In the genomic region with DNA sequence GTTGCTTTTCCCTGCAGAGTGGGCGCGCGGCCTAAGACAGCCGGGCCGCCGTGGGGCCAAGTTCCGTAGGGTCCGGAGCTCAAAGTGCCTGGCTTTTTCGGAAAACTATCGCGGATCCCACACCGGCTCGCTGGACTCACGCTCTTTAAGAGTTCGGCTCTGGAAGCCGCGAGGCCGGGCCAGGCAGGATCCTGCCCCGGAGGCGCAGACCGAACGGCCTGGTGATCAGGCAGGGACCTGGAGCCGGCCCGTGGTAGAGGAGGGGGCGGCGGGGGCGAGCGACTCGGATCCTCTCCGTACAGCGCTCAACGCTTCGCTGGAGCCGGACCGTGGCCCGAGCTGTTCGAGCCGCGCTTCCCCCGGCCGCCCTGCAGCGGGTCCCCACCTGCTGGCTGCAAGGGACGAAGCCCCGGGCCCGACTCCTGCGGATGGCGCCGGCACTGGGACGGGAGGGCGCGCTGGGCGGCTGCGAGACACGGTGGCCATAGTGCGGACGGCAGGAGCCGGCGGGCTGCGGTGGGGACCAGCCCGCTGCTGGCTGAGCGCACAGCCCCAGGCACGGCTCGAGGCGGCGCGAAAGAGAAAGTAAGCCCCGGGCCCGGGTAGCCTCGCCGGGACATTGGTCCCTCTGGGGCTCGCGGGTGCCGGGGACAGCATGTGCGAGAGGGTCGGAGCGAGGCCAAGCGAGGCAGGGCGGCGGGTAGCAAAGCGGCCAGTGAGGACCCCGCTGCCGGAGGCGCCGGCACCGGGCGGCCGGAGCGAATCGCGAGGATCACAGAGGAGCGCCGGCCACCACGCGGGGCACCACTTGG, we compare ENCODE assay signal across 9 mouse cellular contexts. TPM values are rescaled to one million over a fixed set of nuclear protein-coding genes. Genes with fewer than 3 reads are reported as not detected.
A peak's percentile ranks its signal among the peaks of the same experiment; 100 is the strongest.
DNase-seq lines count a peak whose midpoint lies in the region; ATAC-seq and TF ChIP-seq lines count a peak whose summit lies in the region.
"Had no signal": no experiment of that assay in that cellular context is flagged by ENCODE, and none has a peak within 500 bp of the region (broad histone marks: within the 10 kb centered on the region; RNA-seq: fewer than 3 reads in every experiment).

No protein-coding gene starts in this region.

- TF ChIP-seq POLR2A in bone marrow macrophage, adult 2 months (IDR thresholded peaks at IDR 0.05; ENCODE audit: borderline replicate concordance, low read depth, low read length): no peak
- no peak for TF ChIP-seq POLR2A in heart, adult 2 months (IDR thresholded peaks at IDR 0.05; ENCODE audit: insufficient read depth, low read depth, low read length)

- peak overlapping the region; percentile 58 for H3K4me3 ChIP-seq in bone marrow macrophage, adult 2 months (ENCODE audit: insufficient read depth, low read length)
- H3K4me3 ChIP-seq in heart, adult 2 months: peak overlapping the region; percentile 77

- peak; percentile 46 to 70 for DNase-seq in heart, adult 18-20 months
- DNase-seq in heart, postnatal 25 days (ENCODE audit: low spot score): no peak
- DNase-seq in heart, adult 2 months: peak; percentile 65 to 70
- DNase-seq in kidney, postnatal 10 days: peak; percentile 77
- DNase-seq in urinary bladder, adult 2 months (ENCODE audit: low spot score): peak; percentile 46
- no peak for DNase-seq in c-Kit-positive CD71-positive TER-119-positive erythroid progenitor cells, embryonic 14.5 days (ENCODE audit: low spot score)

- TF ChIP-seq CTCF in bone marrow macrophage, adult 2 months (IDR thresholded peaks at IDR 0.05; ENCODE audit: low read depth, low read length): no peak
- TF ChIP-seq CTCF in heart, adult 2 months (IDR thresholded peaks at IDR 0.05): no peak

- no peaks in the 10 kb centered on the region for H3K79me2 ChIP-seq in heart, adult 2 months (replicated peaks; ENCODE audit: control insufficient read depth, insufficient read depth, low read length)

- peak overlapping the region; percentile 93 for H3K9ac ChIP-seq in heart, adult 2 months (ENCODE audit: low read depth, low read length)

- H3K27me3 ChIP-seq in heart, adult 2 months (ENCODE audit: control insufficient read depth, insufficient read depth, low read length): peaks cover 7% of the 10 kb centered on the region; the same call in 1 of the 2 replicates

- ATAC-seq in megakaryocyte progenitor cell, adult 5-6 weeks (replicated peaks; ENCODE audit: poor library complexity): peak; percentile 40

- no peaks in the 10 kb centered on the region for H3K36me3 ChIP-seq in heart, adult 2 months (ENCODE audit: control insufficient read depth, insufficient read depth, low read length)

- intact Hi-C loops in heart, postnatal 25 days (cut with DNase I): loop anchor here (2.0 to 5.0 kb wide), 3 partner anchors 138 to 303 kb away; no protein-coding TSS in a partner anchor
- intact Hi-C loops in heart, adult 2 months (cut with DNase I): loop anchor here (2.0 to 5.0 kb wide), 3 partner anchors 138 to 303 kb away; no protein-coding TSS in a partner anchor

- no peak overlapping the region for H3K27ac ChIP-seq in bone marrow macrophage, adult 2 months (ENCODE audit: insufficient read depth, low read depth, low read length)
- H3K27ac ChIP-seq in heart, adult 2 months: peak overlapping the region; percentile 91

- H3K4me1 ChIP-seq in bone marrow macrophage, adult 2 months (ENCODE audit: control insufficient read depth, insufficient read depth, low read length): no peaks in the 10 kb centered on the region
- 0 out of 2 replicates have a peak, but pooled peaks cover 2% of the 10 kb centered on the region for H3K4me1 ChIP-seq in heart, adult 2 months (ENCODE audit: control insufficient read depth, insufficient read depth, low read length)

- 2% methylated on average over 88 of the region's 94 CpGs for WGBS in heart, adult 2 months

- TF ChIP-seq EP300 in heart, adult 2 months (IDR thresholded peaks at IDR 0.05; ENCODE audit: insufficient read depth, low read depth, low read length): no peak

RNA-seq across cellular contexts. Expression of gene Prdm16, which starts 1.2 kb away (rescaled TPM):
- 10 to 100 TPM; 10.2 to 10.4 TPM for total RNA-seq in heart, adult 18-20 months (2021)
- 10 to 100 TPM; 12.9 to 13.4 TPM for total RNA-seq in heart, postnatal 25 days (2021)
- 0.50 and 0.95 TPM in 2 replicates for polyA plus RNA-seq in bone marrow macrophage, adult 2 months (2012; ENCODE audit: insufficient read depth, insufficient read length, missing spikeins)
- total RNA-seq in heart, adult 2 months (2021): 10 to 100 TPM; 16.8 to 18.1 TPM
- 7.6 and 10.8 TPM in 2 replicates for polyA plus RNA-seq in heart, adult 2 months (2012; rRNA removed)
- 0.79 and 2.1 TPM in 2 replicates for total RNA-seq in megakaryocyte progenitor cell, adult 5-6 weeks (2015)
- 1.6 and 6.2 TPM in 2 replicates for total RNA-seq in megakaryocyte progenitor cell, adult 5-6 weeks (2017)
- 6.2 and 6.4 TPM in 2 replicates for polyA plus RNA-seq in urinary bladder, adult 2 months (2012; rRNA removed)

RNA-seq across cellular contexts. Expression of gene Actrt2, which starts 32.2 kb away (rescaled TPM):
- total RNA-seq in heart, adult 18-20 months (2021): not detected
- not detected for total RNA-seq in heart, postnatal 25 days (2021)
- polyA plus RNA-seq in bone marrow macrophage, adult 2 months (2012; ENCODE audit: insufficient read depth, insufficient read length, missing spikeins): not detected in 2 replicates
- total RNA-seq in heart, adult 2 months (2021): not detected
- 0.18 and 0.47 TPM in 2 replicates for polyA plus RNA-seq in heart, adult 2 months (2012; rRNA removed)
- not detected in 2 replicates for total RNA-seq in megakaryocyte progenitor cell, adult 5-6 weeks (2015)
- total RNA-seq in megakaryocyte progenitor cell, adult 5-6 weeks (2017): not detected in 2 replicates
- polyA plus RNA-seq in urinary bladder, adult 2 months (2012; rRNA removed): not detected in 2 replicates
- polyA plus RNA-seq: large intestine, adult 2 months had no signal

Comparison
In these comparisons a context has a peak if more than half of its experiments do, and no peak if none do; other contexts are left out.
1. DNase-seq: peak in heart, adult 18-20 months (2 of 2), heart, adult 2 months (2 of 2), kidney, postnatal 10 days (single experiment) and urinary bladder, adult 2 months (single experiment); none in heart, postnatal 25 days (single experiment) and c-Kit-positive CD71-positive TER-119-positive erythroid progenitor cells, embryonic 14.5 days (single experiment).